In the genomic region with DNA sequence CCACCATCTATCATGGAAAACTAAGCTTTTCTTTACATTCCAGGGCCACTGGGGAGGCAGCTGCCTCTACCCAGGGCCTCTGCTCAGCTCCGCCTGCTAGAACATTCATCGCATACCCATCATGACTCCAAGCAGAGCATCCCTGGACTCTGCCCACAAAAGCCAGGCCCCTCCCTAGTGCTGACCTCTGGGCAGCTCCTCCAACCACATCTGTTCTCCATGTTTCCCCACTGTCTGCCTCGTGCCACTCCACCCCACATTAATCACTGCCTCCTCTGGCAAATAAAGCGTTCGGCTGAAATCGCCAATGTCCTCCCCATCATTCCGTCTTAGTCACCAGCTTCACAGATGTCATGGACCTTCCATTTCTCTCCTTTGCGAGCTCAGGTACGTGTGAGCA, we compare ENCODE assay signal across 13 mouse cellular contexts.
DNase-seq lines count a peak whose midpoint lies in the region; ATAC-seq lines count a peak whose summit lies in the region.
"Had no signal": no experiment of that assay in that cellular context is flagged by ENCODE, and none has a peak within 500 bp of the region (broad histone marks: within the 10 kb centered on the region; RNA-seq: fewer than 3 reads in every experiment).

No protein-coding gene starts in this region.

- no peaks in the 10 kb centered on the region for H3K36me3 ChIP-seq in hindbrain, embryonic 10.5 days
- H3K36me3 ChIP-seq in hindbrain, embryonic 13.5 days = no peaks in the 10 kb centered on the region
- H3K36me3 ChIP-seq in limb, embryonic 13.5 days = no peaks in the 10 kb centered on the region
- H3K36me3 ChIP-seq: heart, embryonic 12.5 days had no signal

- H3K4me2 ChIP-seq in hindbrain, embryonic 13.5 days = no peak overlapping the region
- H3K4me2 ChIP-seq in limb, embryonic 13.5 days (replicated peaks) = no peak overlapping the region
- H3K4me2 ChIP-seq: heart, embryonic 12.5 days had no signal

- peak overlapping the region; percentile 50; the same call in 1 of the 2 replicates for H3K27ac ChIP-seq in hindbrain, embryonic 10.5 days
- H3K27ac ChIP-seq in hindbrain, embryonic 13.5 days = no peak overlapping the region
- H3K27ac ChIP-seq in limb, embryonic 13.5 days = 0 out of 2 replicates have a peak overlapping the region, but pooled peaks have one; percentile 15

- no peaks in the 10 kb centered on the region; the same call in 1 of the 2 replicates for H3K27me3 ChIP-seq in hindbrain, embryonic 10.5 days (ENCODE audit: insufficient read depth, poor library complexity, severe bottlenecking)
- 0 out of 2 replicates have a peak, but pooled peaks cover 2% of the 10 kb centered on the region for H3K27me3 ChIP-seq in hindbrain, embryonic 13.5 days
- no peaks in the 10 kb centered on the region for H3K27me3 ChIP-seq in limb, embryonic 13.5 days
- H3K27me3 ChIP-seq: heart, embryonic 12.5 days; Patski had no signal

- H3K9ac ChIP-seq in hindbrain, embryonic 13.5 days = no peak overlapping the region
- no peak overlapping the region for H3K9ac ChIP-seq in limb, embryonic 13.5 days
- H3K9ac ChIP-seq: heart, embryonic 12.5 days; liver, postnatal 0 days had no signal

- DNase-seq in hindbrain, embryonic 10.5 days (ENCODE audit: low spot score) = no peak
- peak; percentile 31 for DNase-seq in urinary bladder, postnatal 14 days (ENCODE audit: low spot score)
- no peak for DNase-seq in urinary bladder, adult 18-20 months (ENCODE audit: low spot score in 2 of 2)
- no peak for DNase-seq in thymus, postnatal 10 days (ENCODE audit: low spot score in 2 of 2)
- DNase-seq: cerebellum, adult 11 months; heart, postnatal 4 days; liver, postnatal 0 days had no signal

- H3K4me1 ChIP-seq in hindbrain, embryonic 10.5 days (replicated peaks) = peaks cover 24% of the 10 kb centered on the region
- peaks cover 13% of the 10 kb centered on the region; the same call in 1 of the 2 replicates for H3K4me1 ChIP-seq in hindbrain, embryonic 13.5 days (replicated peaks)
- peaks cover 37% of the 10 kb centered on the region for H3K4me1 ChIP-seq in limb, embryonic 13.5 days

- no peak for ATAC-seq in hindbrain, embryonic 13.5 days (ENCODE audit: low FRiP score)
- ATAC-seq in limb, embryonic 13.5 days (ENCODE audit: low FRiP score, low read depth) = no peak
- ATAC-seq in erythroblast, adult 5-6 weeks (replicated peaks; ENCODE audit: low FRiP score, poor library complexity, severe bottlenecking) = no peak
- ATAC-seq: inflammation-experienced regulatory T-cells, adult 6 months; liver, postnatal 0 days; Patski had no signal

- no peak overlapping the region for H3K4me3 ChIP-seq in hindbrain, embryonic 10.5 days
- H3K4me3 ChIP-seq in hindbrain, embryonic 13.5 days = no peak overlapping the region
- H3K4me3 ChIP-seq in limb, embryonic 13.5 days = no peak overlapping the region
- H3K4me3 ChIP-seq: heart, embryonic 12.5 days had no signal

- H3K9me3 ChIP-seq in hindbrain, embryonic 10.5 days = no peaks in the 10 kb centered on the region
- no peaks in the 10 kb centered on the region for H3K9me3 ChIP-seq in hindbrain, embryonic 13.5 days
- H3K9me3 ChIP-seq in limb, embryonic 13.5 days = no peaks in the 10 kb centered on the region
- H3K9me3 ChIP-seq: heart, embryonic 12.5 days had no signal

- WGBS in hindbrain, embryonic 10.5 days = 76% methylated on average over 9 of the region's 9 CpGs
- WGBS in hindbrain, embryonic 13.5 days = 68% methylated on average over 9 of the region's 9 CpGs
- 45% methylated on average over 9 of the region's 9 CpGs for WGBS in limb, embryonic 13.5 days
